In genomic region chr1:183194151-183194550, GRCm38 (mm10) we compare ENCODE assay signal across 17 mouse cellular contexts. TPM values are rescaled to one million over a fixed set of nuclear protein-coding genes. Genes with fewer than 3 reads are reported as not detected.
DNase-seq lines count a peak whose midpoint lies in the region; ATAC-seq and TF ChIP-seq lines count a peak whose summit lies in the region.
"Had no signal": no experiment of that assay in that cellular context is flagged by ENCODE, and none has a peak within 500 bp of the region (broad histone marks: within the 10 kb centered on the region; RNA-seq: fewer than 3 reads in every experiment).

No protein-coding gene starts in this region.

- peaks cover 6% of the 10 kb centered on the region for H3K79me2 ChIP-seq in myocyte (ENCODE audit: control insufficient read depth, insufficient read depth)

- TF ChIP-seq POLR2A in myocyte (IDR thresholded peaks at IDR 0.05; ENCODE audit: insufficient read length, low read depth): no peak

- peak; percentile 38; the same call in 1 of the 2 replicates for ATAC-seq in lung, embryonic 14.5 days (ENCODE audit: insufficient read depth)
- no peak for ATAC-seq in heart, embryonic 14.5 days (ENCODE audit: insufficient number of reproducible peaks, insufficient read depth, low FRiP score, low read depth)
- ATAC-seq: liver, postnatal 0 days had no signal

- peak; percentile 88 for DNase-seq in heart, adult 11 months
- no peak for DNase-seq in heart, postnatal 10 days
- peak; percentile 66 for DNase-seq in lung, embryonic 14.5 days
- DNase-seq in lung, postnatal 14 days: no peak
- DNase-seq in testis, postnatal 10 days (ENCODE audit: low spot score): no peak
- DNase-seq in midbrain, embryonic 10.5 days (ENCODE audit: low spot score): no peak
- DNase-seq: adrenal gland, adult 8-10 months; gastrocnemius, postnatal 25 days; kidney, adult 18-20 months; liver, postnatal 0 days; spleen, adult 18-20 months had no signal

- WGBS in lung, embryonic 14.5 days: 47% methylated on average over 5 of the region's 5 CpGs
- WGBS in heart, embryonic 14.5 days: 44% methylated on average over 5 of the region's 5 CpGs
- 79% methylated on average over 5 of the region's 5 CpGs for WGBS in midbrain, embryonic 10.5 days

- no peak overlapping the region for H3K4me2 ChIP-seq in lung, embryonic 14.5 days
- peak overlapping the region; percentile 42 for H3K4me2 ChIP-seq in heart, embryonic 14.5 days (ENCODE audit: low read length)
- peak overlapping the region; percentile 89 for H3K4me2 ChIP-seq in myocyte (ENCODE audit: low read depth)
- H3K4me2 ChIP-seq: hindbrain, embryonic 15.5 days; midbrain, embryonic 12.5 days had no signal

- 0 out of 2 replicates have a peak, but pooled peaks cover 4% of the 10 kb centered on the region for H3K4me1 ChIP-seq in lung, embryonic 14.5 days (ENCODE audit: insufficient read depth)
- peaks cover 24 to 48% of the 10 kb centered on the region in 2 experiments for H3K4me1 ChIP-seq in heart, embryonic 14.5 days (ENCODE audit: control insufficient read depth in 2 of 2, insufficient read depth in 2 of 2, low read length in 2 of 2)
- H3K4me1 ChIP-seq in midbrain, embryonic 10.5 days: peaks cover 22% of the 10 kb centered on the region

- intact Hi-C loops in heart, postnatal 10 days (cut with DNase I): no loop called here

- no peaks in the 10 kb centered on the region for H3K9me3 ChIP-seq in lung, embryonic 14.5 days (ENCODE audit: low read depth, low read length)
- H3K9me3 ChIP-seq in heart, embryonic 14.5 days (ENCODE audit: control insufficient read depth, low read length): no peaks in the 10 kb centered on the region
- no peaks in the 10 kb centered on the region for H3K9me3 ChIP-seq in midbrain, embryonic 10.5 days (replicated peaks)
- H3K9me3 ChIP-seq: forebrain, embryonic 10.5 days; hindbrain, embryonic 15.5 days; midbrain, embryonic 12.5 days had no signal

- no peaks in the 10 kb centered on the region for H3K27me3 ChIP-seq in lung, embryonic 14.5 days (ENCODE audit: insufficient read depth, low read length)
- H3K27me3 ChIP-seq in heart, embryonic 14.5 days (ENCODE audit: control insufficient read depth, insufficient read depth, low read length): no peaks in the 10 kb centered on the region
- no peaks in the 10 kb centered on the region for H3K27me3 ChIP-seq in myocyte (ENCODE audit: control insufficient read depth, insufficient read depth, insufficient read length)
- H3K27me3 ChIP-seq in midbrain, embryonic 10.5 days (ENCODE audit: low read depth, poor library complexity, severe bottlenecking): no peaks in the 10 kb centered on the region
- H3K27me3 ChIP-seq: hindbrain, embryonic 15.5 days; midbrain, embryonic 12.5 days had no signal

- H3K9ac ChIP-seq in lung, embryonic 14.5 days: no peak overlapping the region
- H3K9ac ChIP-seq in heart, embryonic 14.5 days (ENCODE audit: low read length): no peak overlapping the region
- H3K9ac ChIP-seq: hindbrain, embryonic 15.5 days; liver, postnatal 0 days; midbrain, embryonic 12.5 days had no signal

- H3K4me3 ChIP-seq in lung, embryonic 14.5 days (ENCODE audit: low read depth, low read length): no peak overlapping the region
- no peak overlapping the region for H3K4me3 ChIP-seq in heart, embryonic 14.5 days (ENCODE audit: control insufficient read depth in 1 of 2, insufficient read depth in 1 of 2, low read depth in 1 of 2, low read length in 2 of 2)
- peak overlapping the region; percentile 6 for H3K4me3 ChIP-seq in myocyte
- H3K4me3 ChIP-seq in midbrain, embryonic 10.5 days: no peak overlapping the region
- H3K4me3 ChIP-seq: forebrain, embryonic 10.5 days; hindbrain, embryonic 15.5 days; midbrain, embryonic 12.5 days had no signal

- no peaks in the 10 kb centered on the region for H3K36me3 ChIP-seq in lung, embryonic 14.5 days (ENCODE audit: insufficient read depth)
- H3K36me3 ChIP-seq in heart, embryonic 14.5 days (ENCODE audit: control insufficient read depth, insufficient read depth, low read length): 0 out of 2 replicates have a peak, but pooled peaks cover under 1% of the 10 kb centered on the region
- no peaks in the 10 kb centered on the region for H3K36me3 ChIP-seq in myocyte (ENCODE audit: control insufficient read depth, insufficient read depth)
- no peaks in the 10 kb centered on the region for H3K36me3 ChIP-seq in midbrain, embryonic 10.5 days
- H3K36me3 ChIP-seq: forebrain, embryonic 10.5 days; hindbrain, embryonic 15.5 days; midbrain, embryonic 12.5 days had no signal

- no peak for TF ChIP-seq CTCF in lung, embryonic 14.5 days (IDR thresholded peaks at IDR 0.05; ENCODE audit: low read depth)

- H3K27ac ChIP-seq in lung, embryonic 14.5 days (ENCODE audit: low read depth): 0 out of 2 replicates have a peak overlapping the region, but pooled peaks have one; percentile 24
- H3K27ac ChIP-seq in heart, embryonic 14.5 days (replicated peaks in 1 of 2; ENCODE audit: control insufficient read depth in 1 of 2, insufficient read depth in 1 of 2, low read depth in 2 of 2, low read length in 2 of 2): no peak overlapping the region
- no peak overlapping the region for H3K27ac ChIP-seq in midbrain, embryonic 10.5 days (replicated peaks)
- H3K27ac ChIP-seq: forebrain, embryonic 10.5 days; hindbrain, embryonic 15.5 days; midbrain, embryonic 12.5 days; stomach, postnatal 0 days had no signal

- no peak overlapping the region for H3ac ChIP-seq in myocyte (ENCODE audit: control insufficient read depth, insufficient read length)

TF ChIP-seq in myocyte, 11 proteins besides CTCF, POLR2A, EP300 and RAD21:
- no peak for TF ChIP-seq USF1 (IDR thresholded peaks at IDR 0.05; ENCODE audit: low read depth)
- TF ChIP-seq MYOG (IDR thresholded peaks at IDR 0.05; ENCODE audit: control insufficient read depth in 1 of 3, insufficient read depth in 1 of 3, insufficient read length in 2 of 3, low read depth in 2 of 3): no peak
- TF ChIP-seq REST (IDR thresholded peaks at IDR 0.05; ENCODE audit: insufficient read depth, insufficient read length): no peak
- no peak for TF ChIP-seq POLR2AphosphoS2 (IDR thresholded peaks at IDR 0.05; ENCODE audit: insufficient read length, low read depth)
- no peak for TF ChIP-seq CEBPB (IDR thresholded peaks at IDR 0.05; ENCODE audit: insufficient read depth, poor library complexity, severe bottlenecking)
- no peak for TF ChIP-seq TCF3 (IDR thresholded peaks at IDR 0.05; ENCODE audit: insufficient read length, low read depth)
- no peak for TF ChIP-seq MYOD1 (IDR thresholded peaks at IDR 0.05; ENCODE audit: control insufficient read depth in 1 of 3, insufficient read length in 2 of 3, low read depth in 2 of 3)
- TF ChIP-seq SRF (IDR thresholded peaks at IDR 0.05; ENCODE audit: control insufficient read depth, insufficient read length, low read depth): no peak
- no peak for TF ChIP-seq MAX (IDR thresholded peaks at IDR 0.05; ENCODE audit: low read depth)
- TF ChIP-seq TCF12 (IDR thresholded peaks at IDR 0.05; ENCODE audit: insufficient read depth, poor library complexity, severe bottlenecking): no peak
- TF ChIP-seq E2F4 (IDR thresholded peaks at IDR 0.05; ENCODE audit: insufficient read depth): no peak

RNA-seq across cellular contexts. Expression of gene Disp1, which starts 27.2 kb away (rescaled TPM):
- 10 to 100 TPM; 10.0 to 14.1 TPM for total RNA-seq in heart, postnatal 10 days (2021)
- polyA plus RNA-seq in lung, embryonic 14.5 days (2014; fragmentation: Nextera tagmentation; extraction: Ambion mirVana): 7.8 and 9.1 TPM in 2 replicates
- polyA plus RNA-seq in heart, embryonic 14.5 days (2014; fragmentation: Nextera tagmentation; extraction: Ambion mirVana): 8.5 and 10.8 TPM in 2 replicates
- polyA plus RNA-seq in myocyte (2012; fragmentation: generic; extraction: Trizol): 23.5 TPM
- 8.6 and 11.1 TPM in 2 replicates for polyA plus RNA-seq in midbrain, embryonic 10.5 days (2016; fragmentation: Nextera tagmentation; extraction: Ambion mirVana)

Comparison
In these comparisons a context has a peak if more than half of its experiments do, and no peak if none do; other contexts are left out.
1. DNase-seq: peak in heart, adult 11 months (single experiment) and lung, embryonic 14.5 days (single experiment); none in heart, postnatal 10 days (0 of 2), lung, postnatal 14 days (single experiment), testis, postnatal 10 days (single experiment) and midbrain, embryonic 10.5 days (single experiment).